Mouse (Mus musculus) B cell, adult 2 months (primary cell): ENCODE results near the gene Tlk2.

Experiments used
- DNase-seq, 2 experiments: peaks; one replicate each; pipeline ENCODE4 v3.0.0; 2022

Gene Tlk2

DNA sequence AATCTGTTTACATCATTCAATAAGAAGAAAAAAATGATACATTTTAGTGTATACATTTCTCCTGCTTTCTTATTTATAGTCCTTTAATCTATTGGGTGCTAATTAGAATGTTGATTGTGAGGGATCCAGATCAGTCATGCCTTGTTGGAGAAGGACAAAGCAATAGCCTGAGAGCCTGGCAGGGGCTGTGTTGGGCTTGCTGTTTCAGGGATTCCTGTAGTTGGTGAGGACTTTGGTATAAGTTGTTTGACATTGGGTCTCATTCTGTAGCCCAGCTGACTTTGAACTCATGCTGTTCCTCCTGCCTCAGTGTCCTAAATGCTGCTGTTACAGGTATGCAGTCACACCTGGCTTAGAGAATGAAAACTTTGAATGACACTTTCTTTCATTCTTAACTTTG, 85.9 kb downstream of the Tlk2 start:
- no peak for DNase-seq

DNA sequence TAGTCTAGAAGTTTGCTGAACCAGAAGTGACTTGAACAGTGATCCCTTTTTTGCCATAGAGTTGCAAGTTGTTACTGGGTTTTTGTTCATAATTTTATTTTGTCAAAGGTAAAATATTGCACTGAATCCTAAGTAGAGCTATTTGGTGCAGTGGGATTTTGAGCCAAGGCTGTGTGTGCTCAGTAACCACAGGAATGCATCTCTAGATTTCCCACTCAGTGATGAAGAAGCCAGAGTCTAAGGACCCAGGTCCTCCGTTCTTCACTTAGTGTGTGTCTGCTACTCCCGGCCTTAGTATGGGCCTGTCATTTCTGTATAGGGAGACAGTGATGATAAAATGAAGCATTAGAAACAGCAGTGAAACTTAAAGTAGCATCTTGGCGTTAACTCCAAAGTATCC, 86.4 kb downstream of the Tlk2 start:
- DNase-seq = no peak

DNA sequence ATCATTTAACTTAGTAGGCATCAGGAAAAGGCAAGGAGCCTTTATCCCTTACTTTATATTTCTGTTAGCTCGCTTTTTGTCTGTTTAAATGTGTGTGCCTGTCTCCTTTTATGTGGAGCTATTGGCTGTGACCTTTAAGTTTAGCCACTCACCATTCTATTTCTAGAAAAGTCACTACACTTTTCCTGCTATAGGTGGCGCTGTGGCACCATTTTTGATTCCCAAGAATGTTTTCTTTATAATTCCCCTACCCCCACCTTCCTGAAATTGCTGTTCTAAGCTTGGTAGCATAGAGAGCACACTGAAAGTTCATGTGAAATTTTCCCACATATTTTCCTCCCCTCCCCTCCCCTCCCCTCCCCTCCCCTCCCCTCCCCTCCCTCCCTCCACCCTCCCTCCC, 91.5 kb downstream of the Tlk2 start:
- peak; percentile 50 to 61 for DNase-seq

- DNase-seq = no peak
These were observed 101.8 kb downstream of the Tlk2 start for GRCm38 (mm10) chr11:105280456-105280855.

- no peak for DNase-seq
These were observed 102.7 kb downstream of the Tlk2 start for GRCm38 (mm10) chr11:105281291-105281690.

DNA sequence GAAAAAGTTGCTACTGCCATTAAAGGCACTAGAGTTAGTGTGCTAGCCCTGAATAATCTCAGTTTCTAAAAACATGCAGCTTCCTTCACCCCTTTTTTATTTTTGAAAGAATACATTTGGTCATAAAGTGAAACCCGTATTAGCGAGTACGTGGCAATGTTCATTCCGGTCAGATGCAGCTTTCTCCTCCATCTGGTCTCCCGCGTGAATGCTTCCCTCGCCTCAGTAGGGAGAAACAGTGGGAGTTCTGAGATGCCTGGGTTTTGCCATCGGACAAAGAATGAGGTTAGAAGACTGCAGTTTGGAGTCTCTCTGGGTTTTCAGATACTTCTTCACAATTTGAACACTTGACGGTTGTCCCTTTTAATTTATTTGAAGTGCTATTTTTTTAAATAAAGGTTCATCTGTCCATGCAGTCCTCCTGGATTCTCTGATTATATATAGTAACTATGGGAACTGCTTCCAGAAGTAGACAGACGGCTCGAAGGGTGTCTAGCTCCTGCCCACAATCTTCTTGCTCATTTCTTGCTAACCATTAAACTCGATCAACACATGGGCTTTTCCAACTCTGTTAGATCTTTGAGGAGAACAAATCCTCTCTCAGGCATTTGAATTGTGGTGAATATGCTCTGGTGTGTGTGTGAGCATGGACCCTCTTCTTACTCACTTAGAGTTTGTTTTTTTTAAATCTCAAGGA, 103.3 kb downstream of the Tlk2 start:
- DNase-seq = no peak

DNA sequence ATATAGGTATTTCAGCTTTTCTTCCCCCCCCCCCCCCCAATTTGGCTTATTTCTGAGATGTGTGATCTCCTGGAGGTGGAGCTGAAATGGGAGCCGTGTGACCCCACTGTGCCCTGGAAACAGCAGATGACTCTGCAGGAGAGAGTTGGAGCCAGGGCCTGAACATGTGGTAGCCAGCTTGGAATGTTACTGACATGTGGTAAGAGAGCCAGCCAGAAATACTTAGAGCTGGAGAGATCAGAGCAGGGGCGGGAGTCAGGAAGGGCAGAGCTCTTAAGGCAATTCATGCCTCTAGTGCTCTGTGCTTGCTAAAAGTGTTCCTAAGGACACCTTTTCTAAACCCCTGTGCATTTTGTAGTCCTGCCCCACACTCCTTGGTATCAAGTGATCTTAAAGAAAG, 103.9 kb downstream of the Tlk2 start:
- no peak for DNase-seq

- no peak for DNase-seq
These were observed 104.4 kb downstream of the Tlk2 start for GRCm38 (mm10) chr11:105283016-105283415.

DNA sequence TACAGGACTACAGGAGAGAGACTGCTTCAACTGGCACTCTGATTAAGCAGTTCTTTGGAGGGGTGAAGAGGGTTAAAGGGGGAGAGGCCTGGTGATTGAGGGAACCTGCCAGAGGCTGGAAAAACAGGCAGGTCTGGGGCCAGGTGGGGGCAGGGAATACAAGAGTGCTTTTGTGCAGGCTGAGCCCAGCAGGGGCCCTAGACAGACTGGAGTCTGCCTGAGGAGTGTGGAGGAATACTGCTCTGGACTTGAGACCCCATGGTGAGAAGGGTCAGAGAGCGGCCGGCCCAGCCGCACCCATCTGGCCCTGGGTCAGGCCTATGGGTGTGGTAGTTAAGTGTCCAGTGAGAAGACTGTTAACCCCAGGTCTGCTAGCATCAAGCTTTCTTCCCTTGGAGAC, 107.1 kb downstream of the Tlk2 start:
- no peak for DNase-seq

GRCm38 (mm10) chr11:105289403-105289802, 110.8 kb downstream of the Tlk2 start:
- DNase-seq = no peak

DNA sequence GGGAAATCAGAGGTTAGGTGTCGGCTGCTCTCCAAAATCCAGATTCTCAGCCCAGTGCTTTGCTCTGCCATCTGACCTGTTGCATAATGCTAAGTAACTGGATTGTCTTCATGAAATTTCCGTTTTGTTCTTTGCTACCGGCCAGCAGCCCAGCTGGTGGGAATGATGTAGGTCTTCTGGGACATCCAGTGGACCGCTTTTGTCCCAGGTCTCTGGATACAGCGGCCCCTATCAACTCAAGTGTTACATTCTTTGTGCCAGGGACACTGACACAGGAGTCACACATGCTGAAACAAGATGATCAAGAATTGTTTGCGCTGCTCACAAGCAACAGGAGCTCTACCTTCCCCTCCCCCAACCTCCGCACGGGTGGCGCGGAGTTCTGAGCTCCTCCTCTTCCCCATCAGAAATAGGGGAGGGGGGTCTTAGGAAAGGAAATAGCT, 113.1 kb downstream of the Tlk2 start:
- no peak for DNase-seq

DNA sequence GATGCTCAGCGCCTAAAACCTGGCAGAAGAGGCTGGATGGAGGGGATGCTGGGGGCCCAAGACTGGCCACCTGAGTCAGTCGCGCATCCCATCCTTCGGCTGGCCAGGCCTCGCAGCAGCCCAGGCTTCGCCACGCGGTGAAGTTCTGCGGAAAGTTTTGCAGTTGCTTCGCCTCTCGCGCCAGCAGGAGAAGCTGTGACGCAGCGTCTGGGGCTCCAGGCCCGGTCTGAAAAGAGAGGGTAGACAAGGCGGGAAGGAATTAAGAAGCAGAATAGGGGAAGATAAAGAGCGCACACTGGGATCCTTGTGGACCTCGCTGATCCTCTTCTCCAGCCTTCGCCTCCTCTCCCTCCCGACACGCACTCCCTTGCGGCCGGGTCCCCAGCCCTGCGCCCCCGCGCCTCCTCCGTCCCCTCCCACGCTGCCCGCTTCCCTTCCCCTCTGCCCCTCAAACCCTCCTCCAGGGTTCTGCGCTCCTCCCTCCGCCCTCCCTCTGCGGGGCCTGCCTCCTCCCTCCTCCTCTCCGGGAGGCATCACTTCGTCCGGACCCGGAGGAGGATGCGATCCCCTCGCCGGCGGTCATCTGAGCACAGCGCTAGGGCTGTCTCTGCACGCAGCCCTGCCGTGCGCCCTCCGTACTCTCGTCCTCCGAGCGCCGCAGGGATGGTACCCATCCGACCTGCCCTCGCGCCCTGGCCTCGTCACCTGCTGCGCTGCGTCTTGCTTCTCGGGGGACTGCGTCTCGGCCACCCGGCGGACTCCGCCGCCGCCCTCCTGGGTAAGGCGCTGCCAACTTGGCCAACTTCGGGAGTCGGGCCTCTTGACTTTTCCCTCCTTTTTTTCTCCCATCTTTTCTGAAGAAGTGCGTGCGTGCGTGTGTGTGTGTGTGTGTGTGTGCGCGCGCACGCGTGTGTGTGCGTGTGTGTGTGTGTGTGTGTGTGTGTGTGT, 113.8 kb downstream of the Tlk2 start, which contains the start of gene Mrc2:
TSS of gene Mrc2 (plus strand) at position 520 of the 948 bp plus-strand sequence.
- DNase-seq = no peak

- DNase-seq = no peak
These were observed 114.5 kb downstream of the Tlk2 start for GRCm38 (mm10) chr11:105293101-105293581.

DNA sequence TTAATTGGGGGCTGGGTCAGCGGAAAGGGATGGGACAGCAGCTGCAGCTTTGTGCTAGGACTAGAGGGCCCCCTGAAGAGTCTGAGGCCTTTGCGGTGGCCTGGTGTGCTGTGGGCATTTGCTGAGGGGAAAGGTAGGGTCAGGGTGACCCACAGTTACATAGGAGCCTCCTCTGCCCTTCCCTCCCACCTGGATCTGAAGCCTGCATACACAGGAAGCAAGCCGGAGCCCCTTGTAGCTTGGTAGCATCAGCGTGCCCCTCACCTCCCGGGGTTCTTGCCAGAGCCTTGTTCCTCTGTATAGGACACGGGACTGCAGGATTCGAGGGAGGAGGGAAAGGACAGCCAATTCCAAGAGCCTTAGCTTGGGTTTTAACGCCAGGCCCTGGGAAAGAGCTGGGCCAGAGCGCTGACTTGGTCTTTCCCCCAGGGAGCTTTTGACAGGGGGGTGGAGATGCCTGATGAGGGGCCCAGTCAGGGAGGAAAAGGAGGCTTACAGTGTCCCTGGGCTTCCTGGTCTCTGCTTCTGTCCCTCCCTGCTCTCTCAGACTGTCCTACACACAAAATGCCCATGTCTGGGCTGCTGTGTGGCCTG, 115.4 kb downstream of the Tlk2 start:
- no peak for DNase-seq

GRCm38 (mm10) chr11:105296084-105296483, 117.5 kb downstream of the Tlk2 start:
- no peak for DNase-seq

GRCm38 (mm10) chr11:105310197-105310596, 131.6 kb downstream of the Tlk2 start:
- no peak for DNase-seq

GRCm38 (mm10) chr11:105311291-105311975, 132.8 kb downstream of the Tlk2 start:
- DNase-seq = no peak

GRCm38 (mm10) chr11:105312311-105312942, 133.8 kb downstream of the Tlk2 start:
- DNase-seq = no peak

DNA sequence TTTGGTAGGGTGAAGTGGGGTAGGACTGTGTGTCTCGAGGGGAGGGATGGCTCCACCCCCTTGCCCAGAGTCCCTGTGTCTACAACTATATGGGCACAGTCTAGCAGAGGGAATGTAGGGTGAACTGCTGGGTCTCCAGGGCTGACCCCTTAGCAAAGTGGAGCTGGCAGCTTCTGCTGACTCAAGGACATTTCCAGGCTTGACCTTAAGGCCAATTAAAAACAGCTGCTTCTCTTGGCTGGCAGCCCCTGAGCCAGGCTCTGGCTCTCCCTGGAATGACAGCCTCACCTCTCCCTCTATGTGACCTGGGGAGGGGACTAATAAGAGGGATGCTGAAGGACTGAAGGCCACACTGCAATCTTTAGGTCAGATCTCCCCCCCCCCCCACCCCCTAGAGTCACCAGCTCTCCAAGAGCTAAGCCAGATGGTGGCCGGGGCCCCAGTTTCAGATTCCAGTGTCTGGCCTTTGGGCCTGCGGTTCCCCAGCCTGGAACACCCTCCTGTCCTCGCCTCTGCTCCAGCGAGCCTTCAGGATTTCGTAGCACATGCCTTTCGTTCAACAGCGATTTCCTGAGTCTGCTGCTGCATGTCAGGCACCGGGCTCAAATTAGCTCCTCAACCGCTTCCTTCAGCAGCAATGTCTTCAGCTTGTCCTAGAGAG, 134.5 kb downstream of the Tlk2 start:
- DNase-seq = no peak

- no peak for DNase-seq
These were observed 135.0 kb downstream of the Tlk2 start for GRCm38 (mm10) chr11:105313633-105314014.

GRCm38 (mm10) chr11:105315296-105315695, 136.7 kb downstream of the Tlk2 start:
- no peak for DNase-seq

- no peak for DNase-seq
These were observed 137.5 kb downstream of the Tlk2 start for GRCm38 (mm10) chr11:105316121-105316520.
